Mouse (Mus musculus) cortical plate, adult 2 months (tissue): ENCODE measurements at regions not wholly inside any gene's neighbourhood (a gene's known extent, or its start where the extent isn't known, plus 50 kb on each side); places are given as distances from the start of the nearest gene placed in this dataset.

Experiments
- CTCF ChIP-seq: fragments of 200-500 bp; IDR thresholded peaks from 2 replicates; pipeline ENCODE4 v1.5.1; 2011; ENCODE audit warnings: mild to moderate bottlenecking, control low read depth, low read length; ENCODE audit not compliant: insufficient read depth; ENCODE audit errors: extremely low read depth
- POLR2A ChIP-seq: fragments of 200-500 bp; IDR thresholded peaks from 2 replicates; pipeline ENCODE4 v1.6.1; 2011; ENCODE audit warnings: mild to moderate bottlenecking, low read length, control low read depth; ENCODE audit not compliant: insufficient read depth; ENCODE audit errors: extremely low read depth

DNA sequence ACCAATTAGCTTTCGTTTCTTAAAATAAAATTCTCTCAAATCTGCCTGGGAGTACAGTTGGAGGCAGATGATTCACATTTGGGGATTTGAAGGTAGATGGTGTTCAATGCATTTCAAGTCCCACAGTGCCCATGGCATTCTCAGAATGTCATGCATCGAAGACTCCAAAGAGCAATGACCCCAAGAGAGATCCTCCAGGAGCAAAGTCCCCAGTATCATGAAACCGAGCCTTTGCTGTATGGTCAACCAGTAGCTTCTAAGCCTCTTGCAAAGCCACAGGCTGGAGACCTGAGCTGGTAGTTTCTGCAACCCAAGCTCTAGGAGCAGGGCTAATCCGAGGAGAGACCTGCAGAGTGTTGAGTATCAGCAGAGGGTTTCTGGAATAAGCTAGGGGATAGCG, 477.1 kb downstream of the Glrx3 start:
- TF ChIP-seq CTCF: no peak
- no peak for TF ChIP-seq POLR2A
